Mouse (Mus musculus) midbrain, embryonic 15.5 days (tissue): ENCODE data around the gene Rassf3. TPM values are rescaled to one million over a fixed set of nuclear protein-coding genes. Genes with fewer than 3 reads are reported as not detected.

ENCODE experiments used
- ATAC-seq: fragments of 200-750 bp; cut with Nextera tagmentation; replicated peaks from 2 replicates; pipeline ENCODE4 v1.8.0; 2017; ENCODE audit warnings: moderate TSS enrichment
- H3K27ac ChIP-seq: fragments of 300-500 bp; sonication (generic); 2 replicates; pipeline ENCODE4 v1.5.1; 2015; ENCODE audit warnings: mild to moderate bottlenecking, inconsistent platforms
- H3K27me3 ChIP-seq: fragments of 300-500 bp; sonication (generic); replicated peaks from 2 replicates; pipeline ENCODE4 v1.6.1; 2015; ENCODE audit warnings: inconsistent platforms
- H3K36me3 ChIP-seq: fragments of 300-500 bp; sonication (generic); replicated peaks from 2 replicates; pipeline ENCODE4 v1.6.1; 2015; ENCODE audit warnings: inconsistent platforms
- H3K4me1 ChIP-seq: fragments of 300-500 bp; sonication (generic); 2 replicates; pipeline ENCODE4 v1.6.1; 2015; ENCODE audit warnings: inconsistent platforms
- H3K4me2 ChIP-seq: fragments of 300-500 bp; sonication (generic); 2 replicates; pipeline ENCODE4 v1.6.1; 2015; ENCODE audit warnings: inconsistent platforms, mild to moderate bottlenecking, moderate library complexity
- H3K4me3 ChIP-seq: fragments of 300-500 bp; sonication (generic); 2 replicates; pipeline ENCODE4 v1.5.1; 2015; ENCODE audit warnings: mild to moderate bottlenecking, inconsistent platforms
- H3K9ac ChIP-seq: fragments of 300-500 bp; sonication (generic); 2 replicates; pipeline ENCODE4 v1.6.1; 2015; ENCODE audit warnings: mild to moderate bottlenecking, inconsistent platforms
- H3K9me3 ChIP-seq: fragments of 300-500 bp; sonication (generic); 2 replicates; pipeline ENCODE4 v1.6.1; 2016; ENCODE audit warnings: inconsistent platforms
- WGBS: fragments of 180-500 bp; shearing (Covaris S2); methylation state at CpG from one replicate; pipeline ENCODE4 v1.1.7; 2015; ENCODE audit warnings: mixed read lengths; 5-methylcytosine and 5-hydroxymethylcytosine counted together
- polyA plus RNA-seq: library from polyadenylated mRNA; unstranded; fragments of >200 nt; fragmentation: Nextera tagmentation; extraction: Ambion mirVana; gene quantifications from 2 replicates; pipeline ENCODE4 v1.2.1, GENCODE M21; 2015

Rassf3 gene
- polyA plus RNA-seq, 1 experiment from 2014 or later = 4.2 TPM

- Histone ChIP-seq H3K9ac (no peak overlapping the region), H3K4me2 (no peak overlapping the region), H3K4me3 (no peak overlapping the region), H3K27ac (peak overlapping the region; percentile 45), H3K36me3 (no peaks in the 10 kb centered on the region), H3K4me1 (peaks cover 17% of the 10 kb centered on the region), H3K27me3 (no peaks in the 10 kb centered on the region), H3K9me3 (no peaks in the 10 kb centered on the region)
- WGBS = 34% methylated on average over 16 of the region's 16 CpGs
- ATAC-seq = no peak; the same call in 1 of the 2 replicates
Observed at GRCm38 (mm10) chr10:121423541-121424349, 52.4 kb downstream of the Rassf3 start.

GRCm38 (mm10) chr10:121422294-121422693, 53.9 kb downstream of the Rassf3 start:
- H3K27me3 ChIP-seq = no peaks in the 10 kb centered on the region
- no peaks in the 10 kb centered on the region for H3K9me3 ChIP-seq
- no peak overlapping the region for H3K27ac ChIP-seq
- H3K4me2 ChIP-seq = no peak overlapping the region
- H3K4me1 ChIP-seq = peaks cover 17% of the 10 kb centered on the region
- H3K4me3 ChIP-seq = no peak overlapping the region
- H3K9ac ChIP-seq = no peak overlapping the region
- WGBS = 93% methylated on average over 6 of the region's 6 CpGs
- H3K36me3 ChIP-seq = no peaks in the 10 kb centered on the region
- no peak for ATAC-seq

GRCm38 (mm10) chr10:121421657-121422290, 54.4 kb downstream of the Rassf3 start:
- H3K9me3 ChIP-seq = no peaks in the 10 kb centered on the region
- H3K27me3 ChIP-seq = no peaks in the 10 kb centered on the region
- H3K4me2 ChIP-seq = no peak overlapping the region
- ATAC-seq = no peak
- no peak overlapping the region for H3K27ac ChIP-seq
- no peaks in the 10 kb centered on the region for H3K36me3 ChIP-seq
- no peak overlapping the region for H3K4me3 ChIP-seq
- H3K4me1 ChIP-seq = peaks cover 18% of the 10 kb centered on the region
- WGBS = 93% methylated on average over 11 of the region's 11 CpGs
- no peak overlapping the region for H3K9ac ChIP-seq

- Histone ChIP-seq H3K27me3 (no peaks in the 10 kb centered on the region), H3K27ac (no peak overlapping the region), H3K9ac (no peak overlapping the region), H3K4me3 (no peak overlapping the region), H3K4me1 (peaks cover 21% of the 10 kb centered on the region), H3K9me3 (no peaks in the 10 kb centered on the region), H3K36me3 (no peaks in the 10 kb centered on the region), H3K4me2 (no peak overlapping the region)
- ATAC-seq = no peak
- WGBS = 78% methylated on average over 9 of the region's 9 CpGs
Observed at GRCm38 (mm10) chr10:121421023-121421422, 55.1 kb downstream of the Rassf3 start.

- Histone ChIP-seq H3K27me3 (no peaks in the 10 kb centered on the region), H3K36me3 (no peaks in the 10 kb centered on the region), H3K4me3 (no peak overlapping the region), H3K27ac (no peak overlapping the region), H3K4me1 (peaks cover 21% of the 10 kb centered on the region), H3K9me3 (no peaks in the 10 kb centered on the region), H3K4me2 (no peak overlapping the region), H3K9ac (no peak overlapping the region)
- no peak for ATAC-seq
- WGBS = 73% methylated on average over 22 of the region's 22 CpGs
Observed at GRCm38 (mm10) chr10:121419640-121420470, 56.3 kb downstream of the Rassf3 start.

- H3K27ac ChIP-seq = no peak overlapping the region
- H3K36me3 ChIP-seq = no peaks in the 10 kb centered on the region
- H3K9ac ChIP-seq = no peak overlapping the region
- H3K27me3 ChIP-seq = no peaks in the 10 kb centered on the region
- no peak overlapping the region for H3K4me3 ChIP-seq
- peaks cover 17% of the 10 kb centered on the region for H3K4me1 ChIP-seq
- WGBS = 75% methylated on average over 14 of the region's 14 CpGs
- H3K9me3 ChIP-seq = no peaks in the 10 kb centered on the region
- no peak overlapping the region for H3K4me2 ChIP-seq
- no peak for ATAC-seq
Observed at GRCm38 (mm10) chr10:121418835-121419234, 57.3 kb downstream of the Rassf3 start.

GRCm38 (mm10) chr10:121414127-121414526, 62.0 kb downstream of the Rassf3 start:
- no peaks in the 10 kb centered on the region for H3K36me3 ChIP-seq
- H3K4me3 ChIP-seq = no peak overlapping the region
- no peak overlapping the region for H3K27ac ChIP-seq
- H3K4me1 ChIP-seq = 0 out of 2 replicates have a peak, but pooled peaks cover 4% of the 10 kb centered on the region
- no peak overlapping the region for H3K9ac ChIP-seq
- 92% methylated on average over 13 of the region's 13 CpGs for WGBS
- H3K4me2 ChIP-seq = no peak overlapping the region
- no peaks in the 10 kb centered on the region for H3K9me3 ChIP-seq
- no peak for ATAC-seq
- no peaks in the 10 kb centered on the region for H3K27me3 ChIP-seq

- Histone ChIP-seq H3K4me1 (0 out of 2 replicates have a peak, but pooled peaks cover 4% of the 10 kb centered on the region), H3K27me3 (no peaks in the 10 kb centered on the region), H3K4me2 (no peak overlapping the region), H3K36me3 (no peaks in the 10 kb centered on the region), H3K4me3 (no peak overlapping the region), H3K9me3 (no peaks in the 10 kb centered on the region), H3K27ac (no peak overlapping the region), H3K9ac (no peak overlapping the region)
- ATAC-seq = no peak
- 89% methylated on average over 17 of the region's 17 CpGs for WGBS
Observed at GRCm38 (mm10) chr10:121412824-121413223, 63.3 kb downstream of the Rassf3 start.

GRCm38 (mm10) chr10:121411721-121412455, 64.3 kb downstream of the Rassf3 start:
- Histone ChIP-seq H3K9me3 (no peaks in the 10 kb centered on the region), H3K4me2 (no peak overlapping the region), H3K4me3 (no peak overlapping the region), H3K9ac (no peak overlapping the region), H3K4me1 (0 out of 2 replicates have a peak, but pooled peaks cover 4% of the 10 kb centered on the region), H3K36me3 (no peaks in the 10 kb centered on the region), H3K27ac (no peak overlapping the region), H3K27me3 (no peaks in the 10 kb centered on the region)
- no peak for ATAC-seq
- WGBS = 89% methylated on average over 11 of the region's 11 CpGs

GRCm38 (mm10) chr10:121409717-121410116, 66.4 kb downstream of the Rassf3 start:
- no peaks in the 10 kb centered on the region for H3K36me3 ChIP-seq
- ATAC-seq = no peak
- H3K9ac ChIP-seq = no peak overlapping the region
- H3K4me1 ChIP-seq = no peaks in the 10 kb centered on the region
- no peak overlapping the region for H3K27ac ChIP-seq
- no peak overlapping the region for H3K4me2 ChIP-seq
- no peaks in the 10 kb centered on the region for H3K9me3 ChIP-seq
- 71% methylated on average over 7 of the region's 7 CpGs for WGBS
- H3K4me3 ChIP-seq = no peak overlapping the region
- H3K27me3 ChIP-seq = no peaks in the 10 kb centered on the region

GRCm38 (mm10) chr10:121403946-121404345, 72.2 kb downstream of the Rassf3 start:
- no peak overlapping the region for H3K27ac ChIP-seq
- WGBS = 55% methylated on average over 6 of the region's 9 CpGs
- H3K9ac ChIP-seq = no peak overlapping the region
- H3K9me3 ChIP-seq = no peaks in the 10 kb centered on the region
- no peaks in the 10 kb centered on the region for H3K27me3 ChIP-seq
- H3K36me3 ChIP-seq = no peaks in the 10 kb centered on the region
- no peak overlapping the region for H3K4me2 ChIP-seq
- ATAC-seq = no peak
- no peak overlapping the region for H3K4me3 ChIP-seq
- H3K4me1 ChIP-seq = no peaks in the 10 kb centered on the region

GRCm38 (mm10) chr10:121403104-121403503, 73.0 kb downstream of the Rassf3 start:
- no peak for ATAC-seq
- no peaks in the 10 kb centered on the region for H3K36me3 ChIP-seq
- no peaks in the 10 kb centered on the region for H3K9me3 ChIP-seq
- H3K27me3 ChIP-seq = no peaks in the 10 kb centered on the region
- H3K27ac ChIP-seq = no peak overlapping the region
- WGBS = 75% methylated on average over 9 of the region's 9 CpGs
- no peak overlapping the region for H3K4me2 ChIP-seq
- H3K9ac ChIP-seq = no peak overlapping the region
- H3K4me1 ChIP-seq = no peaks in the 10 kb centered on the region
- no peak overlapping the region for H3K4me3 ChIP-seq
